Mouse (Mus musculus) layer of hippocampus, postnatal 10 days (tissue): ENCODE measurements around the gene Pdxp. TPM values are rescaled to one million over a fixed set of nuclear protein-coding genes. Genes with fewer than 3 reads are reported as not detected.
"Not testable (repeated sequence)": the region's sequence is repeated elsewhere in the genome, so short reads cannot be mapped to it uniquely, and the experiment has no call there.

Experiments
- DNase-seq, 2 experiments: peaks; one replicate each; pipeline ENCODE4 v3.0.0; 2021; ENCODE audit warnings: low spot score in 2 of 2
- long read RNA-seq: library from polyadenylated mRNA; stranded (forward); transcript quantifications from one replicate; pipeline ENCODE4 v2.0.0, GENCODE M21; 2023
- total RNA-seq, 2 experiments: library from RNA; stranded (reverse); gene quantifications; 2 replicates each; pipeline ENCODE4 v1.2.3; 2021

The Pdxp gene
- 100 to 1,000 TPM; 135 to 139 TPM for total RNA-seq
- long read RNA-seq, transcript Pdxp-201 (2 exons, 2,001 nt): major isoform, 247 of 258 reads
- long read RNA-seq, partial matches to known transcripts: 10 of 258 reads
- long read RNA-seq, other reads (novel, unspliced or antisense): 1 of 258 reads

DNA sequence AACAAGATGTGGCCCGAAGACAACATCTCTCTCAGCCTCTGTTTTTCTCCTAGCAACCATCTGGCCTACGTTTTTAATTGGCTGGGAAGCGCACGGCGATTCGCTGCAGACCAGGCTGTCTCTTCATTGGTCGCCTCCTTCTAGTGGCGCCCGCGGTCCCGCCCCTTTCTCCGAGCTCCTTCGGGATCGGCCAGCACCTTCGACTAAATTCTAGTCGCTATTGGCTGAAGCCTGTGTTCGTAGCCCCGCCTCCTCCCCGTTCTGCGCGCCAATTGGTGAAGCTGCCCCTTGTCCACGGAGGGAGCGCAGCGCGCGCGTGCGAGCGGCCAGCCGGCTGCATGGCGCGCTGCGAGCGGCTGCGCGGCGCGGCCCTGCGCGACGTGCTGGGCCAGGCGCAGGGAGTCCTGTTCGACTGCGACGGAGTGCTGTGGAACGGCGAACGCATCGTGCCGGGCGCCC is at the start of gene Pdxp:
Gene Pdxp (plus strand): TSS at position 288 of the 459 bp plus-strand sequence.
- DNase-seq: peak; percentile 95 to 97

GRCm38 (mm10) chr15:78868398-78868797 is 45.3 kb upstream of the Pdxp start:
- peak; percentile 41 to 57 for DNase-seq

- DNase-seq: no peak
Measured at GRCm38 (mm10) chr15:78868826-78869233, 44.9 kb upstream of the Pdxp start.

DNA sequence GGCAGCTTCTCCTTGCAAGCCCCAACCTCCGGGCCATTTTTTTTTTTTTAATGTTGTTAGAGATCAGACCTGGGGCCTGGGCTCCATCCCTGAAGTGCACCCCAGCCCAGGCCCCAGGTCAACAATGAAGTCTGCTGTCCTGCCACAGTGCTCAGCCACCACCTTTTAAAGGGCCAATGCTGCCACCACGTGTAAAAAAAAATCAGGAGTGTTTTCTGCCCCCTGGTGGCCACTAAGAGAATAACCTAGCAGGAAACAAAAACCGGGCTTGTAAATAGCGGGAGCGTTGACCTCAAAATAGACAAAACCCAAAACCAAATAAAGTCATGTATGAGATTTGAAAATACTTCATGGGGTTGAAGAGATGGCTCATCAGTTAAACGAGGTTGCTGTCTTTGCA is 43.9 kb upstream of the Pdxp start:
- DNase-seq: peak; percentile 54 to 62

GRCm38 (mm10) chr15:78872021-78872608 is 41.6 kb upstream of the Pdxp start:
- no peak for DNase-seq

GRCm38 (mm10) chr15:78873803-78874435 is 39.8 kb upstream of the Pdxp start:
- DNase-seq: no peak

- no peak for DNase-seq
Measured at GRCm38 (mm10) chr15:78874989-78875388, 38.7 kb upstream of the Pdxp start.

DNA sequence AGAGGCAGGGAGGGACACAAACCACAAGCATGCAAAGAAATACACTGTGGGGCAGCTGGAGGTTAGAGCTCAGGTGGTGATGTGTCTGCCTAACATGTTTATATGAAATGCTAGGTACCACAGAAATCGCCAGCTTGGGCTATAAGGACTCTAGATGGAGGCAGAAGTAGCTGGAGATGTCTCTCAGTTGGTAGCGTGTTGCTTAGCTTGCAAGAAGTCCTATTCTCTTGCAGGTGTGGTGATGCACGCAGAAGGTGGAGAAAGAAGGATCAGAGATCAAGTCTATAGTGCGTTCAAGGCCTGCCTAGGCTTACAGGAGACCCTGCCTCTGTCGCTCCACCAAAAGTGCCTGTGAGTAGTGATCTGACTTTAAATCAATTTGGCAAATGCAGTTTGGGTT is 38.2 kb upstream of the Pdxp start:
- DNase-seq: no peak

- peak; percentile 84 to 85 for DNase-seq
Measured at GRCm38 (mm10) chr15:78876258-78876696, 37.4 kb upstream of the Pdxp start.

DNA sequence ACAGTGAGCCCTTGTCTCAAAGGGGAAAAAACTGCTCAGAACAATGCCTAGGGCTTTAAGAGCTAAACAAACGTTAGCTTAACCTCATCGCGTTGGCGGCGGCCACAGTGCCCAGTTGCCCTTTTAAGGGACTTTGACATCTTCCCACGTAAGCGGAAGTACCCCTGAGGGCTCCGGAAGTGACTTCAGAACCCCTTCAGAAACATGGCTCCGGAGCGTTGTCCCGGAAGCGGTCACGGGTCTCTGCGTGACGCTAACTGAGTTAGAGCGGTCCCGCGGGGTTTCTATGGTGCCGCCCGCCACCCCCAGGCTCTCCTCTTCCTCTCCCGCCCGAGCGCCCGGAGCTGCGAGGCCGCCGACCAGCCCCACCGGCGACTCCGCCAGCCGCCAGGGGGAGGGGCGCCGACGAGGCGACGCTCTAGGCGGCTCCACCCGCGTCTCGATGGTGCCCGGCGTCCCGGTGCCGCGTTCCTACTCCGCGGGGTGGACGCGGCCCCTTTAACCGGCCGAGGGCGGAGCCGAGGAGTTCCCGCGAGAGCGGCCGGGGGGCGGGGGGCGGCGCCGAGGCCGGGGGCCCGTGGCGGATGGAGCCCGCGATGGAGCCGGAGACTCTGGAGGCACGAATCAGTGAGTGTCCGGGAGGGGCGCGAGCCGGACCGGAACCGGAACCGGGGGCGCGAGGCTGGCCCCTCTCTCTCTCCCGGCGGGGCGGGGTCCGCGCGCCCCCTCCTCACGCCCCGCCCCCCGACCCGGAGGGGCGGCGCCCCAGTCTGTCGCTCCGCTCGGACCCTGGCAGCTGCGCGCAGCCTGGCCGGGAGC is 36.5 kb upstream of the Pdxp start, which contains the start of gene Gga1:
Gene Gga1 (plus strand): TSS at position 200 of the 819 bp plus-strand sequence.
- DNase-seq: peak; percentile 95

- DNase-seq: peak in 1 of 2 experiments; percentile 44
Measured at GRCm38 (mm10) chr15:78877810-78878390, 35.8 kb upstream of the Pdxp start.

- not testable (repeated sequence) for DNase-seq
Measured at GRCm38 (mm10) chr15:78878792-78879516, 34.8 kb upstream of the Pdxp start.

DNA sequence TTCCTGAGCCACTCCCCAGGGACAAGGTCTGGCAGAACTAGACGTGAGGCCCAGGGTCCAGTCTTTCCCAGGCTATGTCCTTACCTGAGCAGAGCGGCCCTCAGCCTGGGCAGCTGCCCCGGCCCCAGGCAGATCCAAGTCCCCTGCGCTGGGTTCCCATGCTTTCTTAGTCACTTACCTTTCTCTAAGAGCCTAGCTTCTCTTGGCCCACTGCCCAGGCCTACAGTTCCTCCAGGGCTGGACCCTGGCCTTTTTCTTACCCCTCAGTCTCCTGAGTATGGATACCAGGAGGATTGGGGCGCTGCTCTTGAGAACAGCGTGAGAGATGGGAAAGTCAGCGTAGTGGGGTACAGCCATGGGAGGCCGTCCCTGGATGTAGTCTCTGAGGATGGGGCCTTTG is 33.3 kb upstream of the Pdxp start:
- no peak for DNase-seq

GRCm38 (mm10) chr15:78881828-78882227 is 31.9 kb upstream of the Pdxp start:
- DNase-seq: no peak

- DNase-seq: no peak
Measured at GRCm38 (mm10) chr15:78889401-78889853, 24.3 kb upstream of the Pdxp start.

GRCm38 (mm10) chr15:78892440-78892839 is 21.3 kb upstream of the Pdxp start:
- no peak for DNase-seq

GRCm38 (mm10) chr15:78894726-78895125 is 19.0 kb upstream of the Pdxp start:
- DNase-seq: no peak

DNA sequence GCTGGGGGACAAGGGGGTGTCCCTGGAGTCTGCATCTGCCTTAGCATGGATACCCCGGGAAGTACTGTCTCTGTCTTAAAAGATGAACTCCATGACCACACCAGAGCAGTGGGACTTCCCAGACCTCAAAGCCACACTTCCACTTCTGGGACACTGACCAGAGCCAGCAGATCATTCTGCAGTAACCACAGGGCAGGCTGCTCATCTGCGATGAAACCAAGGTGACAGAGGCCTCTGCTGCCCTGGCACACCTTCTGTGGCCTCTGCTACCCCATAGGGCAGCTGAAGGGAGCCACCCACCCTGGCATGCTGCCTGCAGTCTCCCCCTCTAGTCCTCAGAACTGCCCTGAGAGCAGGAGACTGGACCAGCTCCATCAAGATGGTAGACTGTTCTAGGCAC is 18.0 kb upstream of the Pdxp start:
- DNase-seq: no peak

- DNase-seq: no peak
Measured at GRCm38 (mm10) chr15:78896149-78896548, 17.6 kb upstream of the Pdxp start.

DNA sequence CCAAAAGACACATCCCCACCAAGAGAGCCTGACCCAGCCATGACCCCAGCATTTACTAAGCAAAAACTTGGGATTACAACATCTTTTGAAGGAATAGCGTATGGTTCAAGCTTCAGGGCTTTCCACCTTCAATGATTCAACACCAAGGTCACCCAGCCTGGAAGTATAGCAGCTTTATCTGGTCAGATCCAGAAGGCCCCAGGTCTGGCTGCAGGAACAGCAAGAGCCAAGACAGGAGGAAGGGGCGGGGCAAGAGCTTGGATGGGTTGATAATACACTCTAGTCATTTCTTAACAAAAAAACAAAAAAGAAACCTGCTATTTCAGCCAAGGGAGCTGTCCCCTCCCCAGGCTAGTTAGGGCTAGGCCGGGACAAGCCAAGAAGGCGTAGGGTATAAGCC is 16.2 kb upstream of the Pdxp start:
- DNase-seq: no peak
